Mouse (Mus musculus) stomach, postnatal 0 days (tissue): Measurements from ENCODE around the gene Tmem104. TPM values are rescaled to one million over a fixed set of nuclear protein-coding genes. Genes with fewer than 3 reads are reported as not detected.

ENCODE experiments used
- ATAC-seq: fragments of 200-750 bp; cut with Nextera tagmentation; 2 replicates; pipeline ENCODE4 v1.8.0; 2017; ENCODE audit not compliant: low FRiP score, low TSS enrichment
- DNase-seq: peaks from one replicate; pipeline ENCODE4 v3.0.0-alpha.2; 2016; ENCODE audit warnings: low spot score
- H3K27ac ChIP-seq: fragments of 300-500 bp; sonication (generic); replicated peaks from 2 replicates; pipeline ENCODE4 v1.5.1; 2014; ENCODE audit warnings: mild to moderate bottlenecking, control low read depth
- H3K27me3 ChIP-seq: fragments of 300-500 bp; sonication (generic); 2 replicates; pipeline ENCODE4 v1.6.1; 2014; ENCODE audit warnings: low read length; ENCODE audit not compliant: control insufficient read depth, insufficient read depth
- H3K36me3 ChIP-seq: fragments of 300-500 bp; sonication (generic); 2 replicates; pipeline ENCODE4 v1.6.1; 2014; ENCODE audit warnings: low read length, mixed read lengths; ENCODE audit not compliant: control insufficient read depth, insufficient read depth
- H3K4me1 ChIP-seq: fragments of 300-500 bp; sonication (generic); replicated peaks from 2 replicates; pipeline ENCODE4 v1.6.1; 2014; ENCODE audit warnings: antibody characterized with exemption; ENCODE audit not compliant: control insufficient read depth, insufficient read depth
- H3K4me2 ChIP-seq: fragments of 300-500 bp; sonication (generic); replicated peaks from 2 replicates; pipeline ENCODE4 v1.6.1; 2014; ENCODE audit warnings: low read depth, mild to moderate bottlenecking, control low read depth, moderate library complexity
- H3K4me3 ChIP-seq: fragments of 300-500 bp; sonication (generic); 2 replicates; pipeline ENCODE4 v1.5.1; 2014; ENCODE audit warnings: low read depth, low read length, control low read depth
- H3K9ac ChIP-seq: fragments of 300-500 bp; sonication (generic); 2 replicates; pipeline ENCODE4 v1.6.1; 2014; ENCODE audit warnings: mild to moderate bottlenecking, low read length, control low read depth, mixed read lengths
- H3K9me3 ChIP-seq: fragments of 300-500 bp; sonication (generic); 2 replicates; pipeline ENCODE4 v1.6.1; 2016; ENCODE audit warnings: low read length; ENCODE audit not compliant: control insufficient read depth
- CTCF ChIP-seq: IDR thresholded peaks from 2 replicates; pipeline ENCODE4 v1.5.1; 2016; ENCODE audit warnings: antibody characterized with exemption, low read depth, mild to moderate bottlenecking, moderate library complexity
- EP300 ChIP-seq: optimal IDR thresholded peaks from 2 replicates; pipeline ENCODE3; 2016; ENCODE audit warnings: antibody characterized with exemption
- WGBS: fragments of 180-500 bp; shearing (Covaris S2); extraction: QIAGEN DNeasy Blood & Tissue Kit; methylation state at CpG from one replicate; pipeline ENCODE4 v1.1.7; 2014; 5-methylcytosine and 5-hydroxymethylcytosine counted together
- polyA plus RNA-seq: library from polyadenylated mRNA; unstranded; fragments of >200 nt; fragmentation: Nextera tagmentation; extraction: Ambion mirVana; gene quantifications from 2 replicates; pipeline ENCODE4 v1.2.1, GENCODE M21; 2015

The Tmem104 gene
- polyA plus RNA-seq, 1 experiment from 2014 or later: 6.3 TPM

DNA sequence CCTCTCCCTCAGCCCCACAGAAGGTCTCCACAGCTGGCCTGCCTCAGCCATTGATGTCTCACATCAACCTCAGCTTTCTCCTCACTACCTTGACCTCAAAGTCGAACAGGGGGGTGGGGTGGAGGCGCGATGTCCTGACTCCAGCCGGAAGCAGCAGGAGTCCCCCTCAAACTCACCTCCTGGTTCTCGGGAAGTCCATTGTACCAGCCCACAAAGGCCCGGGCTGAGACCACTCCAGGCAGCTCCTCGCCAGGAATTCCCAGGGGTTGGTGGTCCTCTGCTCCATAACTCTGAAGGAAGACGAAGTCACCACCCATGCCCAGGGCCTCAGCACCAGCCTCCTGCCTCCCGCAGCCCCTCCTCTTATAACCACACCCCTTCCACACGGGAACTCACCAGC is 84.2 kb downstream of the Tmem104 start:
- 73% methylated on average over 10 of the region's 10 CpGs for WGBS
- Histone ChIP-seq H3K36me3 (no peaks in the 10 kb centered on the region), H3K27ac (no peak overlapping the region), H3K4me3 (no peak overlapping the region), H3K4me1 (no peaks in the 10 kb centered on the region), H3K4me2 (no peak overlapping the region), H3K27me3 (peaks cover 2% of the 10 kb centered on the region; the same call in 1 of the 2 replicates), H3K9ac (no peak overlapping the region), H3K9me3 (no peaks in the 10 kb centered on the region)
- no peak for DNase-seq
- no peak for ATAC-seq
- no peak for TF ChIP-seq CTCF
- no peak for TF ChIP-seq EP300

DNA sequence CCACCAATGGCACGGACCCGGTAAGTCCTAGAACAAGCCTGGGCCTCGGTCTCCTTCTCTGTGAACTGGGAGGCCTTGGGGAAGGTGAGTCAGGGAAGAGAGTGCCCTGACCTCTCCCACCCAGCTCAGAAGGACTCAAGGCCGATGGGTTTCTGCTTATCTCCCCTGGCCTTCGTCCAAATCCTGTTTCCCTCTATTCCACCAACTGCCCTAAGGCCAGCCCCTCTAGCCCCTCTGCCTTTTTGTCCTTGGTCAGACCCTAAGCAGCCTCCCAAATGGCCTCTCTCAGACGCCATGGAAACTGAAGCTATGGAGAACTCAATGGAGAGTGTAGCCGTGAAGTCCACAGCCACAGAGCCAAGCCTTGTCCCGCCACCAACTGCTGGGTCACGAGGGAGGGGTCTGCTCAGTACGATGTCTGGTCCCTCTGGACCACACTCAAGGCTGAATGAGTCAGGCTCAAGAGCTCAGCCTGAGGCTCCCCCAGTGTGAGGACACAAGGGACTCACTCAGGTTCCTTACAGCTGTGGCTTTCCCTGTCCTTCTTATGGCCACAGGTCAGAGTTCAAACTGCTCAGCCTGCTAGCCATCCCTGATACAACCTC is 85.7 kb downstream of the Tmem104 start:
- no peak for TF ChIP-seq EP300
- no peak for TF ChIP-seq CTCF
- no peak for ATAC-seq
- Histone ChIP-seq H3K4me3 (no peak overlapping the region), H3K27me3 (no peaks in the 10 kb centered on the region; the same call in 1 of the 2 replicates), H3K9me3 (no peaks in the 10 kb centered on the region), H3K4me2 (no peak overlapping the region), H3K9ac (no peak overlapping the region), H3K36me3 (no peaks in the 10 kb centered on the region), H3K4me1 (peaks cover 3% of the 10 kb centered on the region; the same call in 1 of the 2 replicates), H3K27ac (no peak overlapping the region)
- whole genome bisulfite sequencing: 76% methylated on average over 10 of the region's 10 CpGs
- DNase-seq: no peak

DNA sequence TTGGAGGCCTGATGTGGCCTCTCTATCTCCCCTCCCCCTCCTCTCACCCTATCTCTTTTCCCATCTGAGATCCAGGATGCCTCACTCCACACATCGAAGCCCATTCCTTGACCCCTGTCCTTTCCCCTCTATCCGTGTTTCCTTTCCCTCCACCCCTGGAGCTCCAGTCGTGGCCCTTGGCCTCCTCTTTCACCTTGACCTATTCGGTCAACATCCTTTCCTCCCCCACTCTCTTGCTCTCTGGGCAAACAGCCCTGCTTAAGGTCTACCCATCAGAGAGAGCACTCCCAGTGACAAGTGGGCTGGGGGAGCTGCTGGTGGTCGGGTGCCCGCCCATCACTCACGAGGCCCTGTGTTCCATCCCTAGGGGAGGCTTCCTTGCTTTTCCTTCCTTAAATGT is 86.4 kb downstream of the Tmem104 start:
- DNase-seq (no peak), ATAC-seq (no peak)
- Histone ChIP-seq H3K4me3 (no peak overlapping the region), H3K9me3 (no peaks in the 10 kb centered on the region), H3K27ac (no peak overlapping the region), H3K4me2 (no peak overlapping the region), H3K36me3 (no peaks in the 10 kb centered on the region), H3K4me1 (peaks cover 3% of the 10 kb centered on the region; the same call in 1 of the 2 replicates), H3K9ac (no peak overlapping the region), H3K27me3 (no peaks in the 10 kb centered on the region)
- 61% methylated on average over 7 of the region's 7 CpGs for WGBS
- TF ChIP-seq EP300 (no peak), CTCF (no peak)

DNA sequence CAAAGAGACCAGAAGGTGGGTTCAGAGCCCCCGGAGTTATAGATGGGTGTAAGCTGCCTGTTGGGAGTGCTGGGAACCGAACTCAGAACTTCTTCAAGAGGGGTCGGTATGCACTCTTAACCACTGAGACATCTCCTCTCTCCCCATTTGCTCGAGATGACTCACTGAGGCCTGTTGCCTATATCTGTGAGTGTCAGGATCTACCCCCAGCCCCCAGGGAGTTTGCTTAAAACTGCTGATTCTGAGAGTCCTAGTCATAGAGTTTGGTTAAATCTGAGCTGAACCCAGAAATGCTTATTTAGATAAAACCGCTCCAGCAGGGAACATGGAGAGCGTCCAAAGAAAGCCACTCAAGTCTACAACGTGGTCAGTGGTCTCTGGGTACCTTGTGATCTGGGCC is 86.9 kb downstream of the Tmem104 start:
- no peaks in the 10 kb centered on the region for H3K36me3 ChIP-seq
- WGBS: 74% methylated on average over 7 of the region's 7 CpGs
- H3K4me2 ChIP-seq: no peak overlapping the region
- H3K9me3 ChIP-seq: no peaks in the 10 kb centered on the region
- no peak overlapping the region for H3K9ac ChIP-seq
- peaks cover 3% of the 10 kb centered on the region; the same call in 1 of the 2 replicates for H3K4me1 ChIP-seq
- no peak overlapping the region for H3K4me3 ChIP-seq
- no peak for TF ChIP-seq EP300
- TF ChIP-seq CTCF: no peak
- ATAC-seq: no peak
- no peak overlapping the region for H3K27ac ChIP-seq
- no peak for DNase-seq
- no peaks in the 10 kb centered on the region for H3K27me3 ChIP-seq

DNA sequence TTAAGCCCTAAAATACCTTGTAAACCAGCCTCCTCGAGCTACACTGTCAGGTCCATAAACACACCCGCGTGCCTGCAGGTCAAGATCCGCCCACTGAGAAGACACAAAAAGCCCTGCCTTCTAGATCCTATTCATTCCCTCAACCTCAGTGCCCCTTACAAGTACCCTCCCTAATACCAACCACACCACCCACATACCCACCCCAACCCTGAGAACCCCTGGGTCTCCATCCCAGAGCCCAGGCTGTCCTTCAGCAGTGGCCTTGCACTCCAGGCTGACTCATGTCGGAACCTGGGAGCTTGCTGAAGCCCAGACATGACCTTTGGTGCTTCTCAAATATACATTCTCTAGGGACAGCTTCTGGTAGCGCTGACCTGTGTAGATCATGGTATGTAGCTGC is 87.5 kb downstream of the Tmem104 start:
- TF ChIP-seq CTCF (no peak), EP300 (no peak)
- Histone ChIP-seq H3K36me3 (no peaks in the 10 kb centered on the region), H3K4me2 (no peak overlapping the region), H3K4me3 (no peak overlapping the region), H3K4me1 (peaks cover 3% of the 10 kb centered on the region; the same call in 1 of the 2 replicates), H3K27me3 (no peaks in the 10 kb centered on the region), H3K9ac (no peak overlapping the region), H3K9me3 (no peaks in the 10 kb centered on the region), H3K27ac (no peak overlapping the region)
- DNase-seq (no peak), ATAC-seq (no peak)
- WGBS: 87% methylated on average over 6 of the region's 6 CpGs

DNA sequence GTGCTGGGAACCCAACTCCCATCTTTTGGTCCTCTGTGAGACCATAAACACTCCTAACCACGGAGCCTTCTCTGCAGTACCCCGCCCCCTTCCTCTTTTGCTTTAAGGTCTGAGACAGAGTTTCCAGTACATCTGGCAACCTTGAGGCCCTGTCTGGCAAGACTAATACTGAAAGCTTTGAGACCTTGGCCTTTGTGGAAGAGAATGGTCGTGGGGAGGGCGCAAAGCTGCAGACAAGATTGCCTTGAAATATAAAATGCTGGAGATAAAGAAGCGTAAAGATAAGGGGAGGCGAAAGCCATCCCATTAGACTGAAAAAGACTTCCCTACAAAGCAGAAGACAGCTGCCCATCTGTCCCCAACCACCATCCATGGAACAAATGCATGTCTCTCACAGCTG is 88.2 kb downstream of the Tmem104 start:
- no peak for ATAC-seq
- no peak overlapping the region for H3K4me3 ChIP-seq
- WGBS: 77% methylated on average over 6 of the region's 6 CpGs
- no peak overlapping the region for H3K4me2 ChIP-seq
- DNase-seq: no peak
- peaks cover 3% of the 10 kb centered on the region; the same call in 1 of the 2 replicates for H3K4me1 ChIP-seq
- TF ChIP-seq CTCF (no peak), EP300 (no peak)
- H3K9me3 ChIP-seq: no peaks in the 10 kb centered on the region
- H3K27me3 ChIP-seq: no peaks in the 10 kb centered on the region
- no peak overlapping the region for H3K9ac ChIP-seq
- H3K27ac ChIP-seq: no peak overlapping the region
- no peaks in the 10 kb centered on the region for H3K36me3 ChIP-seq
